Mouse (Mus musculus) embryonic facial prominence, embryonic 11.5 days (tissue): ENCODE data around the gene Psmb5. TPM values are rescaled to one million over a fixed set of nuclear protein-coding genes. Genes with fewer than 3 reads are reported as not detected.

Experiments
- ATAC-seq: fragments of 200-750 bp; cut with Nextera tagmentation; replicated peaks from 2 replicates; pipeline ENCODE4 v1.8.0; 2017; ENCODE audit warnings: low read depth; ENCODE audit not compliant: insufficient number of reproducible peaks, low FRiP score, low TSS enrichment
- DNase-seq: peaks from one replicate; pipeline ENCODE4 v3.0.0-alpha.2; 2015; ENCODE audit warnings: low spot score
- H3K27ac ChIP-seq: fragments of 300-500 bp; sonication (generic); replicated peaks from 2 replicates; pipeline ENCODE4 v1.5.1; 2014; ENCODE audit warnings: mild to moderate bottlenecking, low read depth, low read length, control low read depth
- H3K27me3 ChIP-seq: fragments of 300-500 bp; sonication (generic); 2 replicates; pipeline ENCODE4 v1.6.1; 2014; ENCODE audit warnings: mild to moderate bottlenecking, low read length, moderate library complexity, mixed read lengths; ENCODE audit not compliant: control insufficient read depth, insufficient read depth
- H3K36me3 ChIP-seq: fragments of 300-500 bp; sonication (generic); replicated peaks from 2 replicates; pipeline ENCODE4 v1.6.1; 2014; ENCODE audit warnings: low read depth, mild to moderate bottlenecking, low read length, moderate library complexity, mixed read lengths; ENCODE audit not compliant: control insufficient read depth, insufficient read depth
- H3K4me1 ChIP-seq: fragments of 300-500 bp; sonication (generic); 2 replicates; pipeline ENCODE4 v1.6.1; 2014; ENCODE audit warnings: low read length, mixed read lengths; ENCODE audit not compliant: control insufficient read depth, insufficient read depth
- H3K4me2 ChIP-seq: fragments of 300-500 bp; sonication (generic); 2 replicates; pipeline ENCODE4 v1.6.1; 2014; ENCODE audit warnings: low read depth, mild to moderate bottlenecking, control low read depth, low read length, moderate library complexity
- H3K4me3 ChIP-seq: fragments of 300-500 bp; sonication (generic); 2 replicates; pipeline ENCODE4 v1.5.1; 2014; ENCODE audit warnings: low read depth, low read length, control low read depth
- H3K9ac ChIP-seq: fragments of 300-500 bp; sonication (generic); replicated peaks from 2 replicates; pipeline ENCODE4 v1.6.1; 2014; ENCODE audit warnings: mild to moderate bottlenecking, control low read depth, low read length
- H3K9me3 ChIP-seq: fragments of 300-500 bp; sonication (generic); replicated peaks from 2 replicates; pipeline ENCODE4 v1.6.1; 2016; ENCODE audit warnings: mild to moderate bottlenecking, low read length, inconsistent platforms, mixed read lengths; ENCODE audit not compliant: control insufficient read depth
- WGBS: fragments of 180-500 bp; shearing (Covaris S2); extraction: QIAGEN DNeasy Blood & Tissue Kit; methylation state at CpG from one replicate; pipeline ENCODE4 v1.1.7; 2014; 5-methylcytosine and 5-hydroxymethylcytosine counted together
- polyA plus RNA-seq: library from polyadenylated mRNA; unstranded; fragments of >200 nt; fragmentation: Nextera tagmentation; extraction: Ambion mirVana; gene quantifications from 2 replicates; pipeline ENCODE4 v1.2.1, GENCODE M21; 2014

Psmb5 gene
- polyA plus RNA-seq, 1 experiment from 2014 or later: 404 TPM

- DNase-seq (no peak), ATAC-seq (no peak)
- H3K27ac ChIP-seq: no peak overlapping the region
- no peaks in the 10 kb centered on the region for H3K9me3 ChIP-seq
- WGBS: 94% methylated on average over 8 of the region's 8 CpGs
- H3K4me2 ChIP-seq: no peak overlapping the region
- H3K9ac ChIP-seq: no peak overlapping the region
- H3K27me3 ChIP-seq: no peaks in the 10 kb centered on the region
- H3K4me3 ChIP-seq: no peak overlapping the region
- H3K4me1 ChIP-seq: no peaks in the 10 kb centered on the region
- H3K36me3 ChIP-seq: peaks cover 37% of the 10 kb centered on the region
These were observed 29.2 kb upstream of the Psmb5 start for GRCm38 (mm10) chr14:54646898-54647636.

GRCm38 (mm10) chr14:54646455-54646854 lies 28.6 kb upstream of the Psmb5 start:
- Histone ChIP-seq H3K27ac (no peak overlapping the region), H3K4me1 (no peaks in the 10 kb centered on the region), H3K36me3 (peaks cover 37% of the 10 kb centered on the region), H3K4me3 (no peak overlapping the region), H3K9ac (no peak overlapping the region), H3K27me3 (no peaks in the 10 kb centered on the region), H3K9me3 (no peaks in the 10 kb centered on the region), H3K4me2 (no peak overlapping the region)
- DNase-seq: no peak
- ATAC-seq: no peak
- 94% methylated on average over 17 of the region's 17 CpGs for WGBS

- peaks cover 37% of the 10 kb centered on the region for H3K36me3 ChIP-seq
- no peak overlapping the region for H3K4me2 ChIP-seq
- DNase-seq (no peak), ATAC-seq (no peak)
- no peaks in the 10 kb centered on the region for H3K27me3 ChIP-seq
- H3K27ac ChIP-seq: no peak overlapping the region
- no peak overlapping the region for H3K4me3 ChIP-seq
- 94% methylated on average over 9 of the region's 9 CpGs for WGBS
- H3K4me1 ChIP-seq: peaks cover 5% of the 10 kb centered on the region; the same call in 1 of the 2 replicates
- H3K9ac ChIP-seq: no peak overlapping the region
- no peaks in the 10 kb centered on the region for H3K9me3 ChIP-seq
These were observed 26.5 kb upstream of the Psmb5 start for GRCm38 (mm10) chr14:54644294-54644693.

- H3K36me3 ChIP-seq: peaks cover 34% of the 10 kb centered on the region
- H3K4me3 ChIP-seq: no peak overlapping the region
- no peak for DNase-seq
These were observed 25.2 kb upstream of the Psmb5 start for GRCm38 (mm10) chr14:54643011-54643410.

GRCm38 (mm10) chr14:54642224-54642944 lies 24.6 kb upstream of the Psmb5 start:
- ATAC-seq: no peak
- Histone ChIP-seq H3K27me3 (no peaks in the 10 kb centered on the region), H3K4me3 (no peak overlapping the region), H3K9me3 (no peaks in the 10 kb centered on the region), H3K9ac (no peak overlapping the region; the same call in 1 of the 2 replicates), H3K36me3 (peaks cover 32% of the 10 kb centered on the region), H3K4me1 (peaks cover 6% of the 10 kb centered on the region; the same call in 1 of the 2 replicates), H3K4me2 (no peak overlapping the region), H3K27ac (no peak overlapping the region)
- DNase-seq: no peak
- WGBS: 77% methylated on average over 22 of the region's 25 CpGs

More at GRCm38 (mm10) chr14:54643011-54643410, 25.2 kb upstream of the Psmb5 start:
- Histone ChIP-seq H3K27me3 (no peaks in the 10 kb centered on the region), H3K9ac (no peak overlapping the region), H3K9me3 (no peaks in the 10 kb centered on the region), H3K27ac (no peak overlapping the region), H3K4me1 (peaks cover 6% of the 10 kb centered on the region; the same call in 1 of the 2 replicates), H3K4me2 (no peak overlapping the region)
- 87% methylated on average over 2 of the region's 2 CpGs for WGBS
- no peak for ATAC-seq

- DNase-seq (peak; percentile 95), ATAC-seq (peak; percentile 89)
- Histone ChIP-seq H3K27me3 (no peaks in the 10 kb centered on the region), H3K27ac (peak within 1 kb of the TSS; percentile 64), H3K9me3 (no peaks in the 10 kb centered on the region), H3K4me3 (peak within 1 kb of the TSS; percentile 75), H3K9ac (peak within 1 kb of the TSS; percentile 92), H3K4me1 (peaks cover 6% of the 10 kb centered on the region; the same call in 1 of the 2 replicates), H3K4me2 (peak within 1 kb of the TSS; percentile 95), H3K36me3 (peaks cover 28% of the 10 kb centered on the region)
- under 1% methylated on average over 52 of the region's 52 CpGs for WGBS
These were observed 23.6 kb upstream of the Psmb5 start, which contains the start of gene Cdh24 for GRCm38 (mm10) chr14:54641305-54641969. TSS of gene Cdh24 (minus strand) at chr14:54641364.

GRCm38 (mm10) chr14:54640946-54641304 lies 23.1 kb upstream of the Psmb5 start, which contains the start of gene Gm17606:
TSS of gene Gm17606 (plus strand) at chr14:54640952.
- DNase-seq (no peak), ATAC-seq (no peak; the same call in 1 of the 2 replicates)
- Histone ChIP-seq H3K36me3 (peaks cover 23% of the 10 kb centered on the region), H3K9ac (peak within 1 kb of the TSS; percentile 92), H3K4me1 (peaks cover 6% of the 10 kb centered on the region; the same call in 1 of the 2 replicates), H3K27ac (peak within 1 kb of the TSS; percentile 64), H3K9me3 (no peaks in the 10 kb centered on the region), H3K4me3 (peak within 1 kb of the TSS; percentile 75), H3K27me3 (no peaks in the 10 kb centered on the region), H3K4me2 (peak within 1 kb of the TSS; percentile 95)
- WGBS: 0% methylated on average over 21 of the region's 28 CpGs
